Mouse (Mus musculus): ENCODE data around the gene Fto. TPM values are rescaled to one million over a fixed set of nuclear protein-coding genes. Genes with fewer than 3 reads are reported as not detected.

Gene Fto
- total RNA-seq, 2 experiments from 2014 or later: 149 to 152 TPM

GRCm38 (mm10) chr8:91713677-91714312 lies 400.5 kb downstream of the Fto start:
- no peak for DNase-seq (ENCODE audit: low spot score in 2 of 2)

- no peak for DNase-seq (ENCODE audit: low spot score in 2 of 2)
Measured at GRCm38 (mm10) chr8:91714733-91715132, 401.4 kb downstream of the Fto start.

GRCm38 (mm10) chr8:91715387-91716085 lies 402.2 kb downstream of the Fto start:
- DNase-seq (ENCODE audit: low spot score in 2 of 2): no peak

Other genes starting within 250 kb of the Fto start
- 10 to 100 TPM; 40.1 to 45.2 TPM for gene Rbl2, start 243.5 kb upstream of the Fto start, total RNA-seq (2021)
- gene Aktip, start 113.5 kb upstream of the Fto start, total RNA-seq (2021): 100 to 1,000 TPM; 114 to 117 TPM
- gene Rpgrip1l, start 263 bp upstream of the Fto start, total RNA-seq (2021): 10 to 100 TPM; 23.9 to 26.6 TPM

Data from layer of hippocampus, adult 18-20 months (tissue).